Mouse (Mus musculus) CH12.LX (cell line): ENCODE measurements around the gene Lbp. TPM values are rescaled to one million over a fixed set of nuclear protein-coding genes. Genes with fewer than 3 reads are reported as not detected.

Experiments used
- DNase-seq: peaks from one replicate; pipeline ENCODE4 v3.0.0-alpha.2; 2013; ENCODE audit errors: extremely low read depth
- H3K27ac ChIP-seq: 2 replicates; pipeline ENCODE4 v1.5.1; 2012; ENCODE audit warnings: low read depth, mild to moderate bottlenecking, control low read depth, moderate library complexity; ENCODE audit not compliant: insufficient read depth
- H3K27me3 ChIP-seq: replicated peaks from 2 replicates; pipeline ENCODE3; 2012; ENCODE audit warnings: inconsistent platforms
- H3K36me3 ChIP-seq, 2 experiments: replicated peaks in 1 of 2; 2 replicates each; pipeline versions ENCODE3 to v1.6.1; 2012; ENCODE audit warnings: inconsistent platforms in 1 of 2, low read length in 1 of 2, mild to moderate bottlenecking in 1 of 2, mixed read lengths in 1 of 2, moderate library complexity in 1 of 2; ENCODE audit not compliant: control insufficient read depth in 1 of 2, insufficient read depth in 1 of 2
- H3K4me1 ChIP-seq, 2 experiments: 2 replicates each; pipeline ENCODE4 v1.6.1; 2012; ENCODE audit warnings: inconsistent platforms in 1 of 2, moderate library complexity in 1 of 2; ENCODE audit not compliant: insufficient read depth in 2 of 2, control insufficient read depth in 1 of 2
- H3K4me2 ChIP-seq: 2 replicates; pipeline ENCODE4 v1.6.1; 2012; ENCODE audit warnings: low read depth, mild to moderate bottlenecking, control low read depth; ENCODE audit not compliant: poor library complexity, insufficient read depth, severe bottlenecking
- H3K4me3 ChIP-seq, 3 experiments: fragments of 150-350 bp in 1 of 3; sonication (generic) in 1 of 3; replicated peaks in 1 of 3; 2 replicates each; pipeline versions ENCODE3 to v1.5.1; 2011 to 2012; ENCODE audit warnings: low read depth in 2 of 3, low read length in 2 of 3, mild to moderate bottlenecking in 2 of 3, moderate library complexity in 2 of 3, control low read depth in 1 of 3, improper control_type of control experiment in 1 of 3, inconsistent platforms in 1 of 3, mixed read lengths in 1 of 3; ENCODE audit not compliant: poor library complexity in 1 of 3
- H3K79me2 ChIP-seq: replicated peaks from 2 replicates; pipeline ENCODE4 v1.6.1; 2012; ENCODE audit warnings: mild to moderate bottlenecking, moderate library complexity; ENCODE audit not compliant: control insufficient read depth, poor library complexity, insufficient read depth, severe bottlenecking; ENCODE audit errors: extremely low read depth
- H3K9ac ChIP-seq: 2 replicates; pipeline ENCODE4 v1.6.1; 2012; ENCODE audit warnings: low read depth, mild to moderate bottlenecking, control low read depth, moderate library complexity; ENCODE audit not compliant: insufficient read depth
- H3K9me3 ChIP-seq: replicated peaks from 2 replicates; pipeline ENCODE3; 2012; ENCODE audit warnings: low read length, inconsistent platforms, mixed read lengths
- CHD2 ChIP-seq: IDR thresholded peaks from 2 replicates; pipeline ENCODE4 v1.6.1; 2011; ENCODE audit warnings: low read length, improper control_type of control experiment
- CTCF ChIP-seq, 2 experiments: IDR thresholded peaks in 1 of 2; conservative IDR thresholded peaks in 1 of 2; 2 replicates each; pipeline ENCODE4 v1.5.1; 2011 to 2012; ENCODE audit warnings: low read depth in 2 of 2, low read length in 2 of 2, improper control_type of control experiment in 1 of 2, inconsistent platforms in 1 of 2, mild to moderate bottlenecking in 1 of 2, moderate library complexity in 1 of 2
- JUN ChIP-seq: IDR thresholded peaks from 2 replicates; pipeline ENCODE4 v1.6.1; 2011; ENCODE audit warnings: low read depth, mild to moderate bottlenecking, low read length, improper control_type of control experiment, moderate library complexity; ENCODE audit not compliant: insufficient read depth
- MEF2A ChIP-seq: IDR thresholded peaks from 2 replicates; pipeline ENCODE4 v1.6.1; 2014; ENCODE audit warnings: low read depth, mild to moderate bottlenecking, inconsistent platforms, low read length, improper control_type of control experiment, borderline replicate concordance
- MYC ChIP-seq: IDR thresholded peaks from 2 replicates; pipeline ENCODE4 v1.6.1; 2011; ENCODE audit warnings: low read depth, mild to moderate bottlenecking, improper control_type of control experiment, low read length
- PAX5 ChIP-seq: IDR thresholded peaks from 2 replicates; pipeline ENCODE4 v1.6.1; 2012; ENCODE audit warnings: low read length, inconsistent platforms, mixed read lengths
- POLR2AphosphoS2 ChIP-seq: IDR thresholded peaks from 2 replicates; pipeline ENCODE4 v1.6.1; 2011; ENCODE audit warnings: low read depth, low read length, improper control_type of control experiment
- USF2 ChIP-seq: conservative IDR thresholded peaks from 2 replicates; pipeline ENCODE4 v1.6.1; 2011; ENCODE audit warnings: low read depth, low read length, improper control_type of control experiment
- ZKSCAN1 ChIP-seq: IDR thresholded peaks from 2 replicates; pipeline ENCODE4 v1.6.1; 2012; ENCODE audit warnings: low read depth, inconsistent platforms, low read length, improper control_type of control experiment, borderline replicate concordance
- ZMIZ1 ChIP-seq: IDR thresholded peaks from 2 replicates; pipeline ENCODE4 v1.6.1; 2012; ENCODE audit warnings: low read depth, mild to moderate bottlenecking, inconsistent platforms, low read length, improper control_type of control experiment
- dilution Hi-C: fragments of 300-500 bp; cut with MboI; formaldehyde crosslinking; loops from 2 replicates; pipeline ENCODE4 v1.14.3; 2020; ENCODE audit warnings: low sequenced_read_pairs; ENCODE audit not compliant: extremely low pct_unique_long_range_greater_than_20kb, extremely low pct_ligation_motif_present
- in situ Hi-C: fragments of 300-500 bp; cut with MboI; formaldehyde crosslinking; loops from 3 replicates; pipeline ENCODE4 v1.14.3; 2019; ENCODE audit warnings: low sequenced_read_pairs, low pct_ligation_motif_present, low pct_unique_long_range_greater_than_20kb, mixed read lengths
- polyA plus RNA-seq: library from polyadenylated mRNA; unstranded; fragments of >175 nt; gene quantifications from 2 replicates; pipeline ENCODE4 v1.2.1, GENCODE M21; 2012; ENCODE audit warnings: low read depth; ENCODE audit not compliant: insufficient read length
- total RNA-seq, 2 experiments: library from RNA; depleted of rRNA; stranded (reverse); fragments of 300-350 nt in 1 of 2; fragments of >200 nt in 1 of 2; gene quantifications; 2 replicates each; pipeline ENCODE4 v1.2.3; 2012 to 2014

The Lbp gene
- total and polyA plus RNA-seq, 3 experiments = 0.04 to 0.27 TPM; not detected in 1

GRCm38 (mm10) chr2:158352801-158353520 is 46.7 kb downstream of the Lbp start:
- in situ Hi-C loops = loop anchor here (10.0 to 25.0 kb wide), 2 partner anchors 148 to 284 kb away; no protein-coding TSS in a partner anchor
- dilution Hi-C loops = no loop called here
- no peak for DNase-seq
- Histone ChIP-seq H3K9me3 (no peaks in the 10 kb centered on the region), H3K4me2 (no peak overlapping the region), H3K79me2 (peaks cover 5% of the 10 kb centered on the region), H3K9ac (no peak overlapping the region), H3K27me3 (no peaks in the 10 kb centered on the region), H3K4me3 (no peak overlapping the region), H3K27ac (no peak overlapping the region), H3K4me1 (peaks cover 0 to 35% of the 10 kb centered on the region in 2 experiments; a peak in 2 of 4 replicates), H3K36me3 (peaks cover 36 to 63% of the 10 kb centered on the region in 2 experiments)
- peak; percentile 98 for TF ChIP-seq POLR2AphosphoS2
- no peak for TF ChIP-seq MEF2A
- peak; percentile 25; the same call in 1 of the 2 replicates for TF ChIP-seq CHD2

GRCm38 (mm10) chr2:158354348-158355114 is 48.2 kb downstream of the Lbp start:
- H3K4me1 ChIP-seq = peaks cover 13 to 40% of the 10 kb centered on the region in 2 experiments
- H3K9ac ChIP-seq = no peak overlapping the region
- H3K4me3 ChIP-seq = no peak overlapping the region
- dilution Hi-C loops = no loop called here
- no peaks in the 10 kb centered on the region for H3K27me3 ChIP-seq
- peaks cover 20% of the 10 kb centered on the region for H3K79me2 ChIP-seq
- no peaks in the 10 kb centered on the region for H3K9me3 ChIP-seq
- no peak overlapping the region for H3K27ac ChIP-seq
- no peak for DNase-seq
- peaks cover 52 to 79% of the 10 kb centered on the region in 2 experiments for H3K36me3 ChIP-seq
- in situ Hi-C loops = loop anchor here (10.0 to 25.0 kb wide), 2 partner anchors 150 to 283 kb away; no protein-coding TSS in a partner anchor
- TF ChIP-seq PAX5 = no peak
- TF ChIP-seq ZKSCAN1 = no peak
- peak in 1 of 2 experiments; percentile 41; a peak in 2 of 4 replicates for TF ChIP-seq CTCF (conservative IDR thresholded peaks at IDR 0.05 in 1 of 2, IDR thresholded peaks at IDR 0.05 in 1 of 2; ENCODE audit: low read depth in 2 of 2, low read length in 2 of 2)
- TF ChIP-seq MYC = peak; percentile 43; the same call in 1 of the 2 replicates
- TF ChIP-seq POLR2AphosphoS2 = peak; percentile 63; the same call in 1 of the 2 replicates
- H3K4me2 ChIP-seq = no peak overlapping the region

- Histone ChIP-seq H3K9me3 (no peaks in the 10 kb centered on the region), H3K27me3 (no peaks in the 10 kb centered on the region), H3K4me3 (no peak overlapping the region), H3K79me2 (peaks cover 27% of the 10 kb centered on the region), H3K36me3 (peaks cover 59 to 86% of the 10 kb centered on the region in 2 experiments), H3K4me1 (peaks cover 13 to 42% of the 10 kb centered on the region in 2 experiments), H3K9ac (no peak overlapping the region), H3K4me2 (no peak overlapping the region), H3K27ac (no peak overlapping the region)
- in situ Hi-C loops (loop anchor here (10.0 to 25.0 kb wide), 2 partner anchors 150 to 282 kb away; no protein-coding TSS in a partner anchor), dilution Hi-C loops (no loop called here)
- no peak for DNase-seq
- TF ChIP-seq USF2 = no peak
- no peak for TF ChIP-seq ZMIZ1
- TF ChIP-seq JUN = no peak
- no peak for TF ChIP-seq CHD2
Measured at GRCm38 (mm10) chr2:158355238-158355637, 48.9 kb downstream of the Lbp start.
